Mouse (Mus musculus) B cell, adult 2 months (primary cell): ENCODE measurements around the gene Cox18.
"Not testable (repeated sequence)": the region's sequence is repeated elsewhere in the genome, so short reads cannot be mapped to it uniquely, and the experiment has no call there.

Source experiments
- DNase-seq, 2 experiments: peaks; one replicate each; pipeline ENCODE4 v3.0.0; 2022

The Cox18 gene

GRCm38 (mm10) chr5:90223534-90224381 lies at the start of gene Cox18:
Gene Cox18, minus strand, starts transcription at chr5:90224001.
- peak; percentile 98 for DNase-seq

- DNase-seq, result not testable (repeated sequence)
Measured at GRCm38 (mm10) chr5:90262230-90262629, 38.4 kb upstream of the Cox18 start.

GRCm38 (mm10) chr5:90257023-90257422 lies 33.2 kb upstream of the Cox18 start:
- DNase-seq, result no peak

GRCm38 (mm10) chr5:90247503-90247902 lies 23.7 kb upstream of the Cox18 start:
- DNase-seq, result no peak

- no peak for DNase-seq
Measured at GRCm38 (mm10) chr5:90246987-90247386, 23.2 kb upstream of the Cox18 start.

GRCm38 (mm10) chr5:90246567-90246966 lies 22.8 kb upstream of the Cox18 start:
- DNase-seq, result no peak

- no peak for DNase-seq
Measured at GRCm38 (mm10) chr5:90245416-90245815, 21.6 kb upstream of the Cox18 start.

GRCm38 (mm10) chr5:90235217-90235616 lies 11.4 kb upstream of the Cox18 start:
- no peak for DNase-seq

GRCm38 (mm10) chr5:90233305-90233704 lies 9.5 kb upstream of the Cox18 start:
- no peak for DNase-seq

GRCm38 (mm10) chr5:90229760-90230159 lies 6.0 kb upstream of the Cox18 start:
- DNase-seq, result no peak

GRCm38 (mm10) chr5:90226696-90227095 lies 2.9 kb upstream of the Cox18 start:
- DNase-seq, result no peak

GRCm38 (mm10) chr5:90224730-90225129 lies 929 bp upstream of the Cox18 start:
- DNase-seq, result no peak

- DNase-seq, result peak in 1 of 2 experiments; percentile 7
Measured at GRCm38 (mm10) chr5:90222937-90223336, 864 bp downstream of the Cox18 start.

- DNase-seq, result no peak
Measured at GRCm38 (mm10) chr5:90217791-90218190, 6.0 kb downstream of the Cox18 start.

GRCm38 (mm10) chr5:90217226-90217625 lies 6.6 kb downstream of the Cox18 start:
- DNase-seq, result no peak

GRCm38 (mm10) chr5:90213356-90213755 lies 10.4 kb downstream of the Cox18 start:
- DNase-seq, result no peak

GRCm38 (mm10) chr5:90203168-90203567 lies 20.6 kb downstream of the Cox18 start:
- peak; percentile 63 to 66 for DNase-seq

GRCm38 (mm10) chr5:90202447-90203117 lies 21.2 kb downstream of the Cox18 start:
- DNase-seq, result no peak

GRCm38 (mm10) chr5:90199922-90200632 lies 23.7 kb downstream of the Cox18 start:
- DNase-seq, result no peak

GRCm38 (mm10) chr5:90194831-90195230 lies 29.0 kb downstream of the Cox18 start:
- DNase-seq, result peak in 1 of 2 experiments; percentile 8

GRCm38 (mm10) chr5:90182782-90183181 lies 41.0 kb downstream of the Cox18 start:
- no peak for DNase-seq

GRCm38 (mm10) chr5:90179094-90179493 lies 44.7 kb downstream of the Cox18 start:
- DNase-seq, result no peak

GRCm38 (mm10) chr5:90178116-90178515 lies 45.7 kb downstream of the Cox18 start:
- DNase-seq, result no peak
